15 mouse cellular contexts compared by ENCODE assay signal in the genomic region with DNA sequence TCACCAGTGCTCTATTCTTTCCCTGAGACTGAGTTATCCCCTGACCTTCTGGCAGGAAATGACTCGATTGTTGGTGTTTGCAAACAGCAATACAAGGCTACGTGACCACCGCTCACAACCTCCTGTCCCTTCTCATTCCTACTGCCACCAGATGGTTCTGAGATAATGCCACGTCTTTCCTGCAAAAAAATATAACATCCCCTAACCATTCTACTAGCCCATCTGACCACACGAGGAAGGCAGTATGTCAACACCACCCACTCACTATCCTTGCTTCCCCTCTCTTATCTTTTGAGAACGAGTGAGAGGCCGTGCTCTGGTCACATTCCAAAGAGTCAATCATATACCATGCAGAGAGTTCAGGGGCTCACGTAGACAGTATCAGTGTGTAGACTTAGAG.
A peak's percentile ranks its signal among the peaks of the same experiment; 100 is the strongest.
DNase-seq lines count a peak whose midpoint lies in the region; ATAC-seq lines count a peak whose summit lies in the region.
"Had no signal": no experiment of that assay in that cellular context is flagged by ENCODE, and none has a peak within 500 bp of the region (broad histone marks: within the 10 kb centered on the region; RNA-seq: fewer than 3 reads in every experiment).

No protein-coding gene starts in this region.

- H3K27ac ChIP-seq in intestine, embryonic 16.5 days (ENCODE audit: low read length) = peak overlapping the region; percentile 37; the same call in 1 of the 2 replicates
- H3K27ac ChIP-seq in intestine, embryonic 15.5 days = no peak overlapping the region
- peak overlapping the region; percentile 95 for H3K27ac ChIP-seq in lung, embryonic 16.5 days (ENCODE audit: low read length)
- H3K27ac ChIP-seq: hindbrain, embryonic 14.5 days; midbrain, embryonic 13.5 days had no signal

- H3K4me1 ChIP-seq in intestine, embryonic 16.5 days (ENCODE audit: control insufficient read depth, insufficient read depth, low read length) = peaks cover 2% of the 10 kb centered on the region; the same call in 1 of the 2 replicates
- no peaks in the 10 kb centered on the region for H3K4me1 ChIP-seq in intestine, embryonic 15.5 days (replicated peaks)
- peaks cover 32% of the 10 kb centered on the region for H3K4me1 ChIP-seq in lung, embryonic 16.5 days (replicated peaks; ENCODE audit: control insufficient read depth, insufficient read depth, low read length)

- 0 out of 2 replicates have a peak, but pooled peaks have one; percentile 48 for ATAC-seq in intestine, embryonic 16.5 days
- no peak for ATAC-seq in intestine, embryonic 15.5 days
- ATAC-seq in hematopoietic stem cell, adult 5-6 weeks (replicated peaks in 1 of 2; ENCODE audit: insufficient read depth in 1 of 2, low FRiP score in 2 of 2, low TSS enrichment in 1 of 2, low read depth in 1 of 2, poor library complexity in 2 of 2, severe bottlenecking in 2 of 2) = peak; percentile 36 to 38; a peak in 3 of 4 replicates
- peak; percentile 70 for ATAC-seq in lung, embryonic 16.5 days (ENCODE audit: low read depth)
- ATAC-seq in megakaryocyte-erythroid progenitor cell, adult 5-6 weeks (replicated peaks; ENCODE audit: low FRiP score, low TSS enrichment, poor library complexity, severe bottlenecking) = peak; percentile 63
- ATAC-seq: midbrain, embryonic 13.5 days; Patski had no signal

- no peaks in the 10 kb centered on the region for H3K9me3 ChIP-seq in intestine, embryonic 16.5 days (ENCODE audit: control insufficient read depth, low read length)
- no peaks in the 10 kb centered on the region for H3K9me3 ChIP-seq in intestine, embryonic 15.5 days
- H3K9me3 ChIP-seq in lung, embryonic 16.5 days (ENCODE audit: control insufficient read depth, low read length) = no peaks in the 10 kb centered on the region
- H3K9me3 ChIP-seq: limb, embryonic 15.5 days; midbrain, embryonic 13.5 days had no signal

- H3K36me3 ChIP-seq in intestine, embryonic 16.5 days (ENCODE audit: control insufficient read depth, insufficient read depth, low read length) = no peaks in the 10 kb centered on the region
- H3K36me3 ChIP-seq in intestine, embryonic 15.5 days = no peaks in the 10 kb centered on the region
- H3K36me3 ChIP-seq in lung, embryonic 16.5 days (ENCODE audit: control insufficient read depth, insufficient read depth, low read length) = no peaks in the 10 kb centered on the region
- H3K36me3 ChIP-seq: limb, embryonic 15.5 days; midbrain, embryonic 13.5 days had no signal

- no peak overlapping the region for H3K4me2 ChIP-seq in intestine, embryonic 16.5 days (ENCODE audit: low read depth, low read length)
- no peak overlapping the region for H3K4me2 ChIP-seq in intestine, embryonic 15.5 days (replicated peaks)
- no peak overlapping the region for H3K4me2 ChIP-seq in lung, embryonic 16.5 days (ENCODE audit: low read depth, low read length)
- H3K4me2 ChIP-seq: hindbrain, embryonic 14.5 days; limb, embryonic 15.5 days; midbrain, embryonic 13.5 days had no signal

- no peak overlapping the region for H3K9ac ChIP-seq in intestine, embryonic 16.5 days (ENCODE audit: low read depth, low read length)
- H3K9ac ChIP-seq in intestine, embryonic 15.5 days = no peak overlapping the region
- no peak overlapping the region for H3K9ac ChIP-seq in lung, embryonic 16.5 days (ENCODE audit: low read length)
- H3K9ac ChIP-seq: hindbrain, embryonic 14.5 days; limb, embryonic 15.5 days; midbrain, embryonic 13.5 days had no signal

- WGBS in intestine, embryonic 16.5 days = 51% methylated on average over 8 of the region's 8 CpGs
- 53% methylated on average over 8 of the region's 8 CpGs for WGBS in intestine, embryonic 15.5 days
- WGBS in lung, embryonic 16.5 days = 24% methylated on average over 8 of the region's 8 CpGs

- DNase-seq in layer of hippocampus, postnatal 10 days (ENCODE audit: low spot score in 2 of 2) = no peak
- DNase-seq in ovary, postnatal 10 days (ENCODE audit: low spot score) = no peak
- DNase-seq: cerebellum, adult 11-12 months; right cerebral cortex, postnatal 14 days; thymus, adult 2 months had no signal

- H3K27me3 ChIP-seq in intestine, embryonic 16.5 days (replicated peaks; ENCODE audit: control insufficient read depth, insufficient read depth, low read length) = no peaks in the 10 kb centered on the region
- H3K27me3 ChIP-seq in intestine, embryonic 15.5 days (replicated peaks) = no peaks in the 10 kb centered on the region
- no peaks in the 10 kb centered on the region for H3K27me3 ChIP-seq in lung, embryonic 16.5 days (ENCODE audit: control insufficient read depth, insufficient read depth, low read depth, low read length)
- H3K27me3 ChIP-seq: CH12.LX; limb, embryonic 15.5 days; midbrain, embryonic 13.5 days; Patski had no signal

- no peak overlapping the region for H3K4me3 ChIP-seq in intestine, embryonic 16.5 days (ENCODE audit: low read length)
- H3K4me3 ChIP-seq in intestine, embryonic 15.5 days (replicated peaks) = no peak overlapping the region
- no peak overlapping the region for H3K4me3 ChIP-seq in lung, embryonic 16.5 days (ENCODE audit: low read length)
- H3K4me3 ChIP-seq: limb, embryonic 15.5 days; midbrain, embryonic 13.5 days had no signal
